Mouse (Mus musculus): ENCODE results near the gene Nfkbil1. TPM values are rescaled to one million over a fixed set of nuclear protein-coding genes. Genes with fewer than 3 reads are reported as not detected.

Nfkbil1 gene
- total and polyA plus RNA-seq, 3 experiments: 15.2 to 25.9 (median 22.0) TPM

DNA sequence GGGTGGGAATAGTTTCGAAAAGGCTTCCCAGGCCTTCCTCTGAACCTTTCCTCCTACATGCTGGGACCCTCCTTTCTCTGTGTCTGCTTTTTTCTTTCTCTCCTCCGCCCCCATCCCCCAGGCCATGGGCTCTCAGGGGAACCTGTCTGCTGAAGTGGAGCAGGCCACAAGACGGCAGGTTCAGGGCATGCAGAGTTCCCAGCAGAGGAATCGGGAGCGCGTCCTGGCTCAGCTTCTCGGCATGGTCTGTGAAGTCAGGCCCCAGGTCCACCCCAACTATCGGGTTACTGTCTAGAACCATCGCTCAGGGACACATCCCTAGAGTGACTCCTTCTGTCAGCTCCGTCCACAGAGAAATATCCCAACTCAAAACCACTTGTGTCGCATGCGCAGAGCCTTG lies 1.9 kb upstream of the Nfkbil1 start:
- peaks cover 3 to 38% of the 10 kb centered on the region in 2 experiments for H3K4me1 ChIP-seq (ENCODE audit: control insufficient read depth in 1 of 2, insufficient read depth in 2 of 2)
- no peak overlapping the region for H3K9ac ChIP-seq (ENCODE audit: insufficient read depth, low read depth)
- no peaks in the 10 kb centered on the region for H3K27me3 ChIP-seq (replicated peaks)

DNA sequence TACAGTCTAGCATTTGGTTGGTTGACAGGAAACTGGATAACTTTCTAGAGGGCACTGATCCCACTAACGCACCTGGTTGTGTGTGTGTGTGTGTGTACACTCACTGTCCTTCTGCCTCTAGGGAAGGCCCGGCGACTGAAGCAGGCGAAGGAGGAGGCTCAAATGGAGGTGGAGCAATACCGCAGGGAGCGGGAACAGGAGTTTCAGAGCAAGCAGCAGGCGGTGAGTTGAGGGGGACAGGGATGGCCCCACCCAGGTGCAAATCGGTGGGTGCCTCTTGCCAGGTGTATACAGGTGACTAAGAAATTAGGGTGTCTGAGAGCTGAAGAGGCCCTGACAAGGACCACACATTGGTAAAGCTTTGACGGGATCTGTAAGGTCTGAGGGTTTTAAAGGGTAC lies 1.4 kb upstream of the Nfkbil1 start:
- TF ChIP-seq USF1 (IDR thresholded peaks at IDR 0.05; ENCODE audit: low read depth, low read length): no peak
- no peak for TF ChIP-seq ELF1 (IDR thresholded peaks at IDR 0.05; ENCODE audit: low read depth, low read length)
- no peak for TF ChIP-seq ZKSCAN1 (IDR thresholded peaks at IDR 0.05; ENCODE audit: borderline replicate concordance, low read depth, low read length)
- no peak for TF ChIP-seq RAD21 (IDR thresholded peaks at IDR 0.05; ENCODE audit: low read depth, low read length)
- no peak overlapping the region for H3K27ac ChIP-seq (ENCODE audit: insufficient read depth, low read depth)
- H3K79me2 ChIP-seq (replicated peaks; ENCODE audit: control insufficient read depth, extremely low read depth, insufficient read depth, poor library complexity, severe bottlenecking): peaks cover 21% of the 10 kb centered on the region
- peaks cover 0 to 25% of the 10 kb centered on the region in 2 experiments for H3K36me3 ChIP-seq (replicated peaks in 1 of 2; ENCODE audit: control insufficient read depth in 1 of 2, insufficient read depth in 1 of 2, low read length in 1 of 2)
- H3K4me1 ChIP-seq (ENCODE audit: control insufficient read depth in 1 of 2, insufficient read depth in 2 of 2): peaks cover 5 to 42% of the 10 kb centered on the region in 2 experiments
- H3K4me3 ChIP-seq (replicated peaks in 1 of 3; ENCODE audit: low read depth in 2 of 3, low read length in 2 of 3, poor library complexity in 1 of 3): no peak overlapping the region
- in situ Hi-C loops (cut with MboI; ENCODE audit: low pct_ligation_motif_present, low pct_unique_long_range_greater_than_20kb, low sequenced_read_pairs): loop anchor here (10.0 kb wide), 1 partner anchor 222 kb away; the partner anchor contains the start of gene Vwa7
- H3K9ac ChIP-seq (ENCODE audit: insufficient read depth, low read depth): no peak overlapping the region
- no peak overlapping the region for H3K4me2 ChIP-seq (ENCODE audit: insufficient read depth, low read depth, poor library complexity, severe bottlenecking)
- DNase-seq (ENCODE audit: extremely low read depth): no peak
- no peaks in the 10 kb centered on the region for H3K27me3 ChIP-seq (replicated peaks)
- no peaks in the 10 kb centered on the region for H3K9me3 ChIP-seq (replicated peaks; ENCODE audit: low read length)
- dilution Hi-C loops (cut with MboI; ENCODE audit: extremely low pct_ligation_motif_present, extremely low pct_unique_long_range_greater_than_20kb, low sequenced_read_pairs): no loop called here

More for the DNA sequence above, 1.9 kb upstream of the Nfkbil1 start:
- TF ChIP-seq SIN3A (IDR thresholded peaks at IDR 0.05; ENCODE audit: low read length) (no peak), ZMIZ1 (IDR thresholded peaks at IDR 0.05; ENCODE audit: low read depth, low read length) (no peak), BHLHE40 (IDR thresholded peaks at IDR 0.05; ENCODE audit: low read depth, low read length) (no peak), MAX (IDR thresholded peaks at IDR 0.05; ENCODE audit: low read length) (no peak), USF2 (conservative IDR thresholded peaks at IDR 0.05; ENCODE audit: low read depth, low read length) (no peak), RAD21 (IDR thresholded peaks at IDR 0.05; ENCODE audit: low read depth, low read length) (no peak), PAX5 (IDR thresholded peaks at IDR 0.05; ENCODE audit: low read length) (no peak), JUN (IDR thresholded peaks at IDR 0.05; ENCODE audit: insufficient read depth, low read depth, low read length) (no peak)
- dilution Hi-C loops (cut with MboI; ENCODE audit: extremely low pct_ligation_motif_present, extremely low pct_unique_long_range_greater_than_20kb, low sequenced_read_pairs) (no loop called here), in situ Hi-C loops (cut with MboI; ENCODE audit: low pct_ligation_motif_present, low pct_unique_long_range_greater_than_20kb, low sequenced_read_pairs) (loop anchor here (10.0 kb wide), 1 partner anchor 223 kb away; the partner anchor contains the start of gene Vwa7)
- Histone ChIP-seq H3K9me3 (replicated peaks; ENCODE audit: low read length) (no peaks in the 10 kb centered on the region), H3K4me2 (ENCODE audit: insufficient read depth, low read depth, poor library complexity, severe bottlenecking) (no peak overlapping the region), H3K27ac (ENCODE audit: insufficient read depth, low read depth) (no peak overlapping the region), H3K36me3 (replicated peaks in 1 of 2; ENCODE audit: control insufficient read depth in 1 of 2, insufficient read depth in 1 of 2, low read length in 1 of 2) (peaks cover 0 to 23% of the 10 kb centered on the region in 2 experiments), H3K79me2 (replicated peaks; ENCODE audit: control insufficient read depth, extremely low read depth, insufficient read depth, poor library complexity, severe bottlenecking) (peaks cover 26% of the 10 kb centered on the region), H3K4me3 (replicated peaks in 1 of 3; ENCODE audit: low read depth in 2 of 3, low read length in 2 of 3, poor library complexity in 1 of 3) (no peak overlapping the region)
- no peak for DNase-seq (ENCODE audit: extremely low read depth)

DNA sequence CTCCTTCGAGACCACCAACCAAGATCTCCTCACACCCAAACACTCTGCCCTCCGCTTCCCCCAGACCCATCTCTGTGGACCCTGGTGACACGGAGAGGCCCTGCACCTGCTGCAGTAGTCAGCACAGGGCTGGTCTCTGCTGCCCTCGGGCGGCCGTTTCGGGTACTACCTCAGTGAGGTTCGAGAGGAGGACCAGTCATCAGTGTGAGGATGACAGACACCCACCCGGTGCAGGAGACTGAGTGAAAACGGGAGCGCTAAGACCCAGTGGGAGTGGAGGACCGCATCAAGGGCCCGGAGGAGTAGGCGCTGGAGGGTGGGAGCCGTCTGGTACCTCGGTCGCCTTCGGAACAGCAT lies 776 bp upstream of the Nfkbil1 start:
- Histone ChIP-seq H3K36me3 (replicated peaks in 1 of 2; ENCODE audit: control insufficient read depth in 1 of 2, insufficient read depth in 1 of 2, low read length in 1 of 2) (peaks cover 0 to 29% of the 10 kb centered on the region in 2 experiments), H3K9ac (ENCODE audit: insufficient read depth, low read depth) (peak overlapping the region; percentile 93), H3K4me2 (ENCODE audit: insufficient read depth, low read depth, poor library complexity, severe bottlenecking) (no peak overlapping the region), H3K27me3 (replicated peaks) (no peaks in the 10 kb centered on the region), H3K9me3 (replicated peaks; ENCODE audit: low read length) (no peaks in the 10 kb centered on the region), H3K79me2 (replicated peaks; ENCODE audit: control insufficient read depth, extremely low read depth, insufficient read depth, poor library complexity, severe bottlenecking) (peaks cover 22% of the 10 kb centered on the region), H3K4me3 (replicated peaks in 1 of 3; ENCODE audit: low read depth in 2 of 3, low read length in 2 of 3, poor library complexity in 1 of 3) (peak overlapping the region; percentile 67 to 86 (median 70)), H3K4me1 (ENCODE audit: control insufficient read depth in 1 of 2, insufficient read depth in 2 of 2) (peaks cover 9 to 48% of the 10 kb centered on the region in 2 experiments), H3K27ac (ENCODE audit: insufficient read depth, low read depth) (peak overlapping the region; percentile 96)
- DNase-seq (ENCODE audit: extremely low read depth): peak; percentile 93
- in situ Hi-C loops (cut with MboI; ENCODE audit: low pct_ligation_motif_present, low pct_unique_long_range_greater_than_20kb, low sequenced_read_pairs): loop anchor here (10.0 kb wide), 1 partner anchor 222 kb away; the partner anchor contains the start of gene Vwa7
- dilution Hi-C loops (cut with MboI; ENCODE audit: extremely low pct_ligation_motif_present, extremely low pct_unique_long_range_greater_than_20kb, low sequenced_read_pairs): no loop called here
- TF ChIP-seq ZMIZ1 (IDR thresholded peaks at IDR 0.05; ENCODE audit: low read depth, low read length): 0 out of 2 replicates have a peak, but pooled peaks have one; percentile 3
- TF ChIP-seq MXI1 (IDR thresholded peaks at IDR 0.05; ENCODE audit: low read depth, low read length): peak; percentile 17; the same call in 1 of the 2 replicates
- no peak for TF ChIP-seq GABPA (IDR thresholded peaks at IDR 0.05; ENCODE audit: insufficient replicate concordance, low read depth, low read length)
- no peak for TF ChIP-seq POLR2AphosphoS2 (IDR thresholded peaks at IDR 0.05; ENCODE audit: low read depth, low read length)
- peak; percentile 93 for TF ChIP-seq RAD21 (IDR thresholded peaks at IDR 0.05; ENCODE audit: low read depth, low read length)
- no peak for TF ChIP-seq MAFK (IDR thresholded peaks at IDR 0.05; ENCODE audit: insufficient replicate concordance, low read length)
- TF ChIP-seq CTCF (conservative IDR thresholded peaks at IDR 0.05 in 1 of 2, IDR thresholded peaks at IDR 0.05 in 1 of 2; ENCODE audit: low read depth in 2 of 2, low read length in 2 of 2): peak; percentile 76 to 94
- no peak for TF ChIP-seq MAX (IDR thresholded peaks at IDR 0.05; ENCODE audit: low read length)
- no peak for TF ChIP-seq MAZ (IDR thresholded peaks at IDR 0.05; ENCODE audit: low read depth, low read length)
- TF ChIP-seq SMC3 (IDR thresholded peaks at IDR 0.05; ENCODE audit: low read depth, low read length): peak; percentile 88
- TF ChIP-seq NRF1 (IDR thresholded peaks at IDR 0.05; ENCODE audit: low read depth, low read length): peak; percentile 24; the same call in 1 of the 2 replicates
- TF ChIP-seq TBP (conservative IDR thresholded peaks at IDR 0.05; ENCODE audit: low read depth, low read length): no peak
- TF ChIP-seq MEF2A (IDR thresholded peaks at IDR 0.05; ENCODE audit: borderline replicate concordance, low read depth, low read length): no peak
- no peak for TF ChIP-seq POLR2A (IDR thresholded peaks at IDR 0.05; ENCODE audit: low read depth, low read length)
- TF ChIP-seq USF2 (conservative IDR thresholded peaks at IDR 0.05; ENCODE audit: low read depth, low read length): no peak
- no peak for TF ChIP-seq USF1 (IDR thresholded peaks at IDR 0.05; ENCODE audit: low read depth, low read length)
- TF ChIP-seq TCF12 (IDR thresholded peaks at IDR 0.05; ENCODE audit: low read depth, low read length): no peak; the same call in 1 of the 2 replicates
- TF ChIP-seq E2F4 (IDR thresholded peaks at IDR 0.05; ENCODE audit: insufficient replicate concordance, low read depth, low read length): no peak
- no peak for TF ChIP-seq RCOR1 (conservative IDR thresholded peaks at IDR 0.05; ENCODE audit: low read depth, low read length)
